Mouse (Mus musculus) CD4-positive, CD25-positive, alpha-beta regulatory T cell, adult 2 months (primary cell): ENCODE measurements around the gene Plb1.

Experiments
- DNase-seq: peaks from one replicate; pipeline ENCODE4 v3.0.0-alpha.2; 2012; ENCODE audit warnings: low read depth, low spot score

Gene Plb1

DNA sequence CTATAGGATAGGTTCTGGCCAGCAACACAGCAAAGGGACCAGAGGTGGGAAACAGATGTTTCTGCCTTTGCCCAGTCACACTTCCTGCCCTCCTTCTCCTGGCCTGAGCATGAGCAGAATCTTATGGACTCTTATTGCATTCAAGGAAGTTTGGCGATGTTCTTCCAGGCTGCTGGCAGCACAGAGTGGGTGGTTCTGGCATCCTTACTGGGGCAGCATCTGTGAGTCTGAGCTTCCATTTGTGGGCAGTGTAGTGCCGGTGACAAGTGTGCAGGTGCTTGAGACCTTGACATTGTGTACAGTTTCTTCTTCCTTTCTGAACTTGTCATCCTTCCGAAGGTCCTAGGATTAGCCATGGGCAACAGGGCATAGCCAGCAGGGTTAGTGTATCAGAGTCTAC, 12.9 kb downstream of the Plb1 start:
- DNase-seq, result no peak

DNA sequence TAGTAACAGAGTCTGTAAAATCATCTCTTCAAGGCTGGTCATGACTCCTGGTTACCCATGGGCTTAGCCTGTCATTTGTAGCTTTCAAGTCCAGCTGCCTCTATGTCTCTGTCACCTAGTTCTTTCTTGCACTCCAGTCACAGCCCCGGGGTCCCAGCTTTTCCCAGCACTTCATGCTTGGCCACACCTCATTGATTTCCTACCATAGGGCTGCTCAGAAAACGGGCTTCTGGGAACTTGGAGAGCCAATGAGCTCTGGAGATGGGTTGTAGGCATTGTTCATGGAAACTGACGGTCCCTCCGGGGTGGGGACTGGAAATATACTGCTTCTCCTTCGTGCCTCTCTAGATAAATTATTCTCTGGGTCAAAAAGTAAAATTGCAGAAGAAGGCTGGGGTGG, 28.2 kb downstream of the Plb1 start:
- DNase-seq, result no peak

DNA sequence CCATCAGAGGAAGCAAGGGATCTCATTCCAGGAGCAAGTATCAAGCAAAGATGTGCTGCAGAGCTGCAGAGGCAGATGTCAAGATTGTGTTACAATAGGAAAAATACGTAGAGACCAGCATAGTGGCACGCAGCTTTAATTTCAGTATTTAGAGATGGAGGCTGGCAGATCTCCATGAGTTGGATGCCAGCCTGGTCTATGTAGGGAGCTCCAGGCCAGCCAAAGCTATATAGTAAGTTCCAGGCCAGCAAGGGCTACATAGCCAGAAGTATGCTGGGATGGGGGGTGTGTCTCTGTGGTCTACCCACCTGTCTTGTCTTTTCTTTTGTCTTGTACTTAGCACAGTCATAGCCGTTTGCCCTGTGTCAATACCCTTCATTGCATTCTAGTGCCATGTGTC, 28.7 kb downstream of the Plb1 start:
- DNase-seq, result no peak

DNA sequence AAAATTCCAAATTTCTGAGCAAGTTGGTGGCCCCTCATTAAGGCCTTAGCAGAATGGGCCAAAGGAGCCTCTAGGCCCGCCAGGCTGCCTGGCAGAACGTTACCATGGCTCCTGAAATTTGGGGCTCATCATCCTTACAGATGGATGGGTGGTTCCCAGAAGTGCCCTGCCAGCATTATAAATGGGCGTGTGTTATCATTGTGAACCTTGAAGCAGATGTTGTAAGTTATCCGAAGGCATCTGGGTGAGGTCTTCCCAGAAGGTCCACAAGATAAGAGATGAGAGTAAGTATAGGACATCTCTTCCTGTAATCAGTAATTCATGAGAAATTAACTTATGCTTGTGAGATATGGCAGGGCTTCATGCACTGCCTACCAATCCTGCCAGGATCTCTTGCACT, 30.0 kb downstream of the Plb1 start:
- no peak for DNase-seq

GRCm38 (mm10) chr5:32272502-32272901, 40.0 kb downstream of the Plb1 start:
- no peak for DNase-seq

- no peak for DNase-seq
Measured at GRCm38 (mm10) chr5:32278000-32278694, 45.6 kb downstream of the Plb1 start.

- DNase-seq, result no peak
Measured at GRCm38 (mm10) chr5:32280066-32280465, 47.6 kb downstream of the Plb1 start.

- no peak for DNase-seq
Measured at GRCm38 (mm10) chr5:32282345-32282744, 49.8 kb downstream of the Plb1 start.

GRCm38 (mm10) chr5:32283457-32283856, 50.9 kb downstream of the Plb1 start:
- no peak for DNase-seq

DNA sequence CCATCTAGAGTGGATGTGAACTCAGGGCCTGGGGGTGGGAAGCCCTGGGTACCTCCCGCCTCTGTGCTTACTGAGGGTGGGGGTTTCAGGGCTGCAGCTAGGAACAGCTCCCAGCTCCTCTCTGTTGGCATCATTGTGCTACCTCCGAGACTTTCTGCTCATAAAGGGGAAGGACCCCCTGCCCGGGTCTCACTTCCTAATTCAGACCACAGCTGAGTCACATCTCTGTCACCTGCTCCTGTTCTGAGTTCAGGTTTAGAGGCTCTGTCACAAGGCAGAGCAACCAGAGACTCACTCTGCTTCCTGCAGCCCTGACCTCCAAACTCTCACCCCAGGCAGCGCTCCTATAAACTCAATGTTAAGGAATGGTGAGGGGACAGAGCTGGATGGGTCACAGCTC, 53.8 kb downstream of the Plb1 start:
- no peak for DNase-seq

DNA sequence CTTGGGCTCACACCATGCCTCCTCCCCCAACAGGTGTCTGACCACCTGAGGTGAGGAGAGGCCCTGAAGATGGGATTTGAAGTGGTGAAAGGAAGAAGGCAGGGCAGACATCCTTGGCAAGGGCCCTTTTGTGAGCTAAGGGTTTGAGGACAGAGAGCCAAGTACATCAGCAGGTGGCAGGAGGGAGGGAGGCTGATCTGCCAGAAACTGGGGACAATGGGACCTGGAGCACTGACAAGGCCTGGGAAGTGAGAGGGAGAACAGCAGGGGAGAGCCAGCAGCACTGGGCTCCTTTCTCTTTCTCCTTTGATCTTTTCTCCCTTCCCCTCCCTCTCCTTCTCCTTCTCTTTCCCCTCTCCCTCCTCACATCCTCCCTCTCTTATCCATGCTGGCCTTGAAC, 55.5 kb downstream of the Plb1 start:
- no peak for DNase-seq

- no peak for DNase-seq
Measured at GRCm38 (mm10) chr5:32291316-32291715, 58.8 kb downstream of the Plb1 start.

DNA sequence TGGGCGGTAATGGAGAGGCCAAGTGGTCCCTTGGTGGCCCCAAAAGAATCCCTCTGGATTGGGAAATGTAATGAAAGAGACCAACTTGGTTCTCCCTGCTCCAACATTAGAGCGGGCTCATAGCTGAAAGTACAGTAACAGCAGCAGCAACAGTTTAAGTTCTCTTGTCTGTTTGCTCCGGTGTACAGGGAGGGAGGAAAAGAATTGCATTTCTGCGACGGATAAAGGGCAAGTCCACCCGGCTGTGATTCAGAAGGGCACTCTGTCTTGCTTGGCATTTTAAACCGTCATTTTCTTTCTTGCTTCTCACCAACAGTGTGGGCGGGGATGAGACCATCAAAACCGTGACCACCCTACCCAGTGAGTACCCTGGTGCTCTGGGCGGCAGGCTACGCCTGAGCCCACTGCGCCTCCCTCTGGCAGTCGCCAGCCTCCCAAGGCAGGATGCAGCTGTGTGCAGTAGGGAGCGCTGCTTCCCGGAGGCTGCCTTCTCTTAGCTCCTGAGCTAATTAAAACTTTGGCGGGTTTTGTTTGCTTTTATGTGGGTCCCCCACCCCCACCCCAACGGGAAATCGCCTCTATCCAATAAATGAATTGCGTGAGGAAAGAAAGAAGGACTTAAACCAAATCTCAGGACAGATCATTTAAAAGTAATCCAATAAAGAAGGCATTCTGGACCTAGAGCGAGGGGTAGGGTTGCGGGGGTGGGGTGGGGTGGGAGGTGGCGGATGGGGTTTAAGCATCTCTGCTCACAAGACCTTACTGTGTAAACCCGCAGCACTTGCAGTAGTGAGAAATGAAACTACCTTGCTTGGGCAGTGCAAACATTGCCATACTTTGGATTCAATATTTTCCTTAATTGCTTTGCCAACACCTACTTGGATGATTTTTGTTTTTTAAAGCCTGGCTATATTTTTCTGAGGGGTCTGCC, 70.7 kb downstream of the Plb1 start:
- peak; percentile 45 for DNase-seq

GRCm38 (mm10) chr5:32307106-32307505, 74.6 kb downstream of the Plb1 start:
- no peak for DNase-seq

GRCm38 (mm10) chr5:32308647-32309046, 76.1 kb downstream of the Plb1 start:
- no peak for DNase-seq

DNA sequence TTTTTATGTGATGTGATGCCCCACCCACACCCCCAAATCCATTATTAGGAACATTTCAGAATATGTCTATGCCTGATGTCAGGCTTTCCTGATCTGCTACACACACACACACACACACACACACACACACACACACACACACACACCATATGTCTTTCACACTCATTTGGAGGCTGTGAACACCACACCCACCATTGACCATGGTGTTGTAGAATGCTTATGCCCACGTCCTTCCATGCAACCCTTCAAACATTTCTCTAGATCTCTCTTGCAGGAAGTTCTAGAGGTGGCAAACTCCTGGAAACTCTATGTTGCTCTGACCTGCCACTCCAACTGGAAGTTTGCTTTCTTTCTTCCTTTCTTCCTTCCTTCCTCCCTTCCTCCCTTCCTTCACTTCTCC, 77.2 kb downstream of the Plb1 start:
- no peak for DNase-seq

GRCm38 (mm10) chr5:32310802-32311201, 78.3 kb downstream of the Plb1 start:
- DNase-seq, result no peak

GRCm38 (mm10) chr5:32311589-32312166, 79.2 kb downstream of the Plb1 start:
- no peak for DNase-seq

GRCm38 (mm10) chr5:32313671-32314070, 81.2 kb downstream of the Plb1 start:
- peak; percentile 61 for DNase-seq

DNA sequence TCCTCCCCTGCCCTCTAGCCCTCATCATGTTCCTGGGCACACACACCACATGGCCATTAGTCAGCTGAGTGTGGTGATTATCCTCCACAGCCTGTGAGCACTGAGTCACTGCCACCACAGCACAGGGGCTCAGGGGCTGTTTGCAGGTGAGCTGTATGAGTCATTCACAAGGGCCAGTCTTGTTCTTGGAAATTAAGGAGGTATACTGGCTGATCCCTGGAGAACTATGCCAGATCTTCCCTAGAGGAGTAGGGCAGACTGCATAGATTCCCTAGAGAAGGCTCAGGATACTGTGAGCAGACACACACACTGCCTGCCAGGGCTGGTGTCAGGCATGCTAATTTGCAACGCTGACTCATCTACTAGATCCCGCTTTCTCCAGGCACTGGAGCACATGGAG, 82.2 kb downstream of the Plb1 start:
- no peak for DNase-seq

GRCm38 (mm10) chr5:32322146-32322811, 89.8 kb downstream of the Plb1 start:
- peak; percentile 61 for DNase-seq

DNA sequence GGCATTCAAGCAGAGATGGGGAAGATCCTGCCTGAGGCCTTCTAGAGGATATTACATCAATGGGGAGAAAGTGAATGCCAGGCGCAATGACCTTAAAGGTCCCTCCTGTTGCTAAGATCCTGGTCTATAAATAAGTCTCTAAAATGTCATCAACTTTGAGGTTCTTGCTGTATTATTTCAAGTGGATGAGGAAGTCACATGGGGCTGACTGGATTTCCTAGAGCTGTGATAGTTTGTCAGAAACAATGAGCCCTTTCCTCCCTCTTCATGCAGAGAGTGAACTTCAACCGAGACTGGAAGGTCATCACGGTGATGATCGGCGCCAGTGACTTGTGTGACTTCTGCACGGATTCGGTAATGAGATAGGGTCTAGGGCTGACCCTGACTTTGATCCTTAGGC, 95.6 kb downstream of the Plb1 start:
- no peak for DNase-seq
